Mouse (Mus musculus): Measurements from ENCODE around the gene Sec22a.

Sec22a gene

GRCm38 (mm10) chr16:35310551-35311110 lies 53.1 kb downstream of the Sec22a start:
- DNase-seq (ENCODE audit: low read depth, low spot score), result no peak

- DNase-seq (ENCODE audit: low read depth, low spot score), result no peak
Observed at GRCm38 (mm10) chr16:35309634-35310033, 54.1 kb downstream of the Sec22a start.

GRCm38 (mm10) chr16:35308486-35309143 lies 55.1 kb downstream of the Sec22a start:
- no peak for DNase-seq (ENCODE audit: low read depth, low spot score)

- no peak for DNase-seq (ENCODE audit: low read depth, low spot score)
Observed at GRCm38 (mm10) chr16:35308016-35308415, 55.7 kb downstream of the Sec22a start.

- DNase-seq (ENCODE audit: low read depth, low spot score), result no peak
Observed at GRCm38 (mm10) chr16:35307331-35307730, 56.4 kb downstream of the Sec22a start.

- no peak for DNase-seq (ENCODE audit: low read depth, low spot score)
Observed at GRCm38 (mm10) chr16:35306631-35307030, 57.1 kb downstream of the Sec22a start.

- no peak for DNase-seq (ENCODE audit: low read depth, low spot score)
Observed at GRCm38 (mm10) chr16:35305226-35305625, 58.5 kb downstream of the Sec22a start.

GRCm38 (mm10) chr16:35304416-35304815 lies 59.3 kb downstream of the Sec22a start:
- DNase-seq (ENCODE audit: low read depth, low spot score), result no peak

- DNase-seq (ENCODE audit: low read depth, low spot score), result no peak
Observed at GRCm38 (mm10) chr16:35303721-35304120, 60.0 kb downstream of the Sec22a start.

- DNase-seq (ENCODE audit: low read depth, low spot score), result no peak
Observed at GRCm38 (mm10) chr16:35302441-35303280, 61.1 kb downstream of the Sec22a start.

GRCm38 (mm10) chr16:35300156-35300555 lies 63.6 kb downstream of the Sec22a start:
- DNase-seq (ENCODE audit: low read depth, low spot score), result no peak

GRCm38 (mm10) chr16:35297786-35298185 lies 65.9 kb downstream of the Sec22a start:
- no peak for DNase-seq (ENCODE audit: low read depth, low spot score)

GRCm38 (mm10) chr16:35287244-35287643 lies 76.5 kb downstream of the Sec22a start:
- no peak for DNase-seq (ENCODE audit: low read depth, low spot score)

- no peak for DNase-seq (ENCODE audit: low read depth, low spot score)
Observed at GRCm38 (mm10) chr16:35285821-35286220, 77.9 kb downstream of the Sec22a start.

- no peak for DNase-seq (ENCODE audit: low read depth, low spot score)
Observed at GRCm38 (mm10) chr16:35282456-35282855, 81.3 kb downstream of the Sec22a start.

GRCm38 (mm10) chr16:35278166-35278565 lies 85.6 kb downstream of the Sec22a start:
- no peak for DNase-seq (ENCODE audit: low read depth, low spot score)

- DNase-seq (ENCODE audit: low read depth, low spot score), result no peak
Observed at GRCm38 (mm10) chr16:35272417-35272816, 91.3 kb downstream of the Sec22a start.

GRCm38 (mm10) chr16:35271572-35271971 lies 92.1 kb downstream of the Sec22a start:
- no peak for DNase-seq (ENCODE audit: low read depth, low spot score)

- DNase-seq (ENCODE audit: low read depth, low spot score), result no peak
Observed at GRCm38 (mm10) chr16:35270945-35271344, 92.8 kb downstream of the Sec22a start.

- peak; percentile 39 for DNase-seq (ENCODE audit: low read depth, low spot score)
Observed at GRCm38 (mm10) chr16:35270353-35270934, 93.3 kb downstream of the Sec22a start.

Data from c-Kit-negative CD71-positive TER-119-positive erythroid progenitor cells, embryonic 14.5 days (primary cell).